Mouse (Mus musculus) neural tube, embryonic 13.5 days (tissue): ENCODE data around the gene Tmsb15b2. TPM values are rescaled to one million over a fixed set of nuclear protein-coding genes. Genes with fewer than 3 reads are reported as not detected.
"Not testable (repeated sequence)": the region's sequence is repeated elsewhere in the genome, so short reads cannot be mapped to it uniquely, and the experiment has no call there.

Experiments
- ATAC-seq: fragments of 200-750 bp; cut with Nextera tagmentation; 2 replicates; pipeline ENCODE4 v1.8.0; 2017; ENCODE audit warnings: low read depth, mild to moderate bottlenecking, moderate TSS enrichment, moderate library complexity
- H3K27ac ChIP-seq: fragments of 300-500 bp; sonication (generic); replicated peaks from 2 replicates; pipeline ENCODE4 v1.5.1; 2015; ENCODE audit warnings: moderate library complexity, mild to moderate bottlenecking, inconsistent platforms
- H3K27me3 ChIP-seq: fragments of 300-500 bp; sonication (generic); 2 replicates; pipeline ENCODE4 v1.6.1; 2015; ENCODE audit warnings: mild to moderate bottlenecking, inconsistent platforms
- H3K36me3 ChIP-seq: fragments of 300-500 bp; sonication (generic); 2 replicates; pipeline ENCODE4 v1.6.1; 2015; ENCODE audit warnings: mild to moderate bottlenecking, inconsistent platforms
- H3K4me1 ChIP-seq: fragments of 300-500 bp; sonication (generic); replicated peaks from 2 replicates; pipeline ENCODE4 v1.6.1; 2015; ENCODE audit warnings: inconsistent platforms
- H3K4me2 ChIP-seq: fragments of 300-500 bp; sonication (generic); 2 replicates; pipeline ENCODE4 v1.6.1; 2015; ENCODE audit warnings: inconsistent platforms, mild to moderate bottlenecking, moderate library complexity
- H3K4me3 ChIP-seq: fragments of 300-500 bp; sonication (generic); 2 replicates; pipeline ENCODE4 v1.5.1; 2015; ENCODE audit warnings: mild to moderate bottlenecking, inconsistent platforms
- H3K9ac ChIP-seq: fragments of 300-500 bp; sonication (generic); 2 replicates; pipeline ENCODE4 v1.6.1; 2015; ENCODE audit warnings: moderate library complexity, mild to moderate bottlenecking, inconsistent platforms
- H3K9me3 ChIP-seq: fragments of 300-500 bp; sonication (generic); 2 replicates; pipeline ENCODE4 v1.6.1; 2016; ENCODE audit warnings: inconsistent platforms
- WGBS: fragments of 180-500 bp; shearing (Covaris S2); methylation state at CpG from one replicate; pipeline ENCODE4 v1.1.7; 2015; 5-methylcytosine and 5-hydroxymethylcytosine counted together
- polyA plus RNA-seq: library from polyadenylated mRNA; unstranded; fragments of >200 nt; fragmentation: Nextera tagmentation; extraction: Ambion mirVana; gene quantifications from 2 replicates; pipeline ENCODE4 v1.2.1, GENCODE M21; 2015

Gene Tmsb15b2
- 122 and 129 TPM in 2 replicates for polyA plus RNA-seq

DNA sequence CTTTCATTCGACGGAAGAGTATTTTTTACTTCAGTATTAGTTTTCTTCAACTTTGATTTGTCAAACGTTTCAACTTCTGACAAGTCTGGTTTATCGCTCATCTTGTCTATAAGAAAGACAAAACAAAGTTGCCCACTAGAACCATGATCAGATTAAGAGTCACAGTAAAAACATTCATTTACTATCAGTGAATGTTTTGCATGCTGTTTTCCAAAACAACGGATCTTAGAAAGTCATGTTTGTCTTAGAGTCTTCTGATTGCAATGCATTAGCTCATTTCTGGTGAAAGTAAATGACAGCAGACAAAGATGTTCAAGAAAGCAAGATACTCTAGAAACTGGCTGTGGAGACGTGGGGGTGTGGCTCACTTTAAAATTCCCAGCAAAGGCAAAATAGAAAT lies at the start of gene Tmsb15b2:
TSS of gene Tmsb15b2 (minus strand) at position 101 of the 400 bp plus-strand sequence.
- peak within 1 kb of the TSS; percentile 58 for H3K4me2 ChIP-seq
- not testable (repeated sequence) for H3K27ac ChIP-seq, ATAC-seq, H3K9me3 ChIP-seq, H3K27me3 ChIP-seq, H3K36me3 ChIP-seq, H3K4me1 ChIP-seq
- H3K4me3 ChIP-seq = peak within 1 kb of the TSS; percentile 46
- 89% methylated on average over 6 of the region's 6 CpGs for WGBS
- H3K9ac ChIP-seq = peak within 1 kb of the TSS; percentile 65

DNA sequence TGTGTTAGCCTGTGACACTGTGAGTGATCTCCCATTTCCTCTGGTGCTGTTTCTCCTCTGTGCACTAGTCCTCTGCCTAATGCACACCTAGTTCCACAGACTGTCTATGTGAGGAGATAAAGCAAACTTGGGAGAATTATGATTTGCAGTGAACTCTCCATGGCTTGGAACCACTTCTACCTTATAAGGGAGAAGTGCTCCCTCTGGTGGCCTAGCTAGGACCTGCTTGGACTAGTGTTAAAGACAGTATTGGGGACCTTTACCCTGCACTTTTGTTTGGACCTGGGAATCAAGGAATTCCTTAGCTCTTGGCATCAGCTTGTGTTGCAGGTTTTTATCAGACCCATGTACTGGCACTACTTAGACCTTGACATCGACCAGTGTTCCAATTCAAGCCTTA lies 44.0 kb upstream of the Tmsb15b2 start:
- Histone ChIP-seq H3K4me2 (no peak overlapping the region), H3K4me3 (no peak overlapping the region), H3K9me3 (no peaks in the 10 kb centered on the region), H3K27ac (no peak overlapping the region), H3K27me3 (no peaks in the 10 kb centered on the region), H3K4me1 (no peaks in the 10 kb centered on the region), H3K36me3 (no peaks in the 10 kb centered on the region), H3K9ac (no peak overlapping the region)
- WGBS = 9% methylated on average over 1 of the region's 1 CpGs
- no peak for ATAC-seq

- Histone ChIP-seq H3K9me3 (no peaks in the 10 kb centered on the region), H3K4me2 (no peak overlapping the region), H3K27me3 (no peaks in the 10 kb centered on the region), H3K27ac (no peak overlapping the region), H3K4me1 (no peaks in the 10 kb centered on the region), H3K4me3 (no peak overlapping the region), H3K9ac (no peak overlapping the region), H3K36me3 (no peaks in the 10 kb centered on the region)
- 77% methylated on average over 1 of the region's 1 CpGs for WGBS
- ATAC-seq = no peak
These were observed 42.4 kb upstream of the Tmsb15b2 start for GRCm38 (mm10) chrX:137017668-137018067.

DNA sequence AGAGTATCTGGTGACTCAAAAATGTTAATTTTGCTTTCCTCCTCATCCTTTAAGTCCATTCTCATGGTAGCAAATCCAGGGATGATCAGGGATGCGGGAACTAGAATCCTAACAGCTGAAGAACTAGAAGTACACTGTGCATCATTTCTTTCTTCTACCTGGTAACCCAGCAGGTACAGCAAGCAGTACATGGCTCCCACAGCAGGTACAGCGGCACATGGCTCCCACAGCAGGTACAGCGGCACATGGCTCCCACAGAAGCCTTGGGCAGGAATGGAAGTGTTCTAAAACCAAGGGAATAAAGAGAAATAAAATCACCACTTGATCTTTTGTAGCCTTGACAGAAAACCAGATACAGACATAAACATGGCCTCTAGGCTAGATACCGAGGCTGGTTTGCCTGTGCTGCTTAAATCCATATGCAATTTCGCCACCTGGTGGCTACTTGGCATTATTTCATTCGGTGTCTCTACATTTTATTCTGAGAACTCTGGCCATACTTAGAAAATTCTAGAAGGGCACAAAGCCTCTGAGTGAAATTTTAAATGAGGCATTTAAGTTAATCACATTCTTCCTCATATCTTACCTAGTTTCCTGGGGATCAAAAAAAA lies 39.9 kb upstream of the Tmsb15b2 start:
- 53% methylated on average over 6 of the region's 6 CpGs for WGBS
- ATAC-seq = peak; percentile 67
- H3K4me3 ChIP-seq = no peak overlapping the region
- H3K4me2 ChIP-seq = no peak overlapping the region
- H3K27me3 ChIP-seq = no peaks in the 10 kb centered on the region
- no peaks in the 10 kb centered on the region for H3K4me1 ChIP-seq
- H3K9ac ChIP-seq = no peak overlapping the region
- no peaks in the 10 kb centered on the region for H3K9me3 ChIP-seq
- 0 out of 2 replicates have a peak, but pooled peaks cover 6% of the 10 kb centered on the region for H3K36me3 ChIP-seq
- no peak overlapping the region for H3K27ac ChIP-seq

GRCm38 (mm10) chrX:136996256-136996655 lies 21.0 kb upstream of the Tmsb15b2 start:
- no peaks in the 10 kb centered on the region; the same call in 1 of the 2 replicates for H3K27me3 ChIP-seq
- ATAC-seq = no peak
- 82% methylated on average over 2 of the region's 2 CpGs for WGBS

DNA sequence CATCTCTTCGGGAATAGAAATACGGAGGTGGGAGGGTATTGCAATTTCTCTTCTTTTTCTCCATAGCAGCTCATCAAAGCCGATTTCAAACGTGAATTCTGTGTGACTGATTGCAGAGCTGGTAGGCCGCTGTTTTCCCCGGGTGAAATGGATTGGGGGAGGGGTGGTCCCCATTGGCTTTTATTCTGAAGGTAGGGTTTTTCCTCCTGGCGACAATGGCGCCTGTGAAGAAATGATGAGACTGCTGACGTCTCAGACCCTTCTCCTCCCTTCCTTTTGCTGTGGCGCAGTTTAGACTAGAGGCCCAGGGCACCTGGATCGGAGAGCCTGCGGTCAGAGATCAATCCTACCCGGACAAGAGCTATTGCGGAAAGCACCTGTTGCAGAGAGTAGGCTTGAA lies 18.3 kb upstream of the Tmsb15b2 start:
- no peaks in the 10 kb centered on the region; the same call in 1 of the 2 replicates for H3K27me3 ChIP-seq
- 18% methylated on average over 14 of the region's 14 CpGs for WGBS
- peak; percentile 14; the same call in 1 of the 2 replicates for ATAC-seq
- peaks cover 17% of the 10 kb centered on the region for H3K4me1 ChIP-seq
- peak overlapping the region; percentile 60 for H3K4me2 ChIP-seq
- H3K27ac ChIP-seq = peak overlapping the region; percentile 92
- H3K9ac ChIP-seq = peak overlapping the region; percentile 74
- no peaks in the 10 kb centered on the region for H3K9me3 ChIP-seq
- no peaks in the 10 kb centered on the region for H3K36me3 ChIP-seq
- H3K4me3 ChIP-seq = peak overlapping the region; percentile 50

More at GRCm38 (mm10) chrX:136996256-136996655, 21.0 kb upstream of the Tmsb15b2 start:
- no peaks in the 10 kb centered on the region for H3K36me3 ChIP-seq
- H3K4me2 ChIP-seq = no peak overlapping the region
- peaks cover 17% of the 10 kb centered on the region for H3K4me1 ChIP-seq
- H3K9ac ChIP-seq = no peak overlapping the region
- no peak overlapping the region for H3K4me3 ChIP-seq
- no peaks in the 10 kb centered on the region for H3K9me3 ChIP-seq
- no peak overlapping the region for H3K27ac ChIP-seq

- H3K36me3 ChIP-seq = no peaks in the 10 kb centered on the region
- no peaks in the 10 kb centered on the region for H3K9me3 ChIP-seq
- WGBS = 19% methylated on average over 26 of the region's 26 CpGs
- H3K4me3 ChIP-seq = peak within 1 kb of the TSS; percentile 50
- H3K4me1 ChIP-seq = peaks cover 17% of the 10 kb centered on the region
- H3K4me2 ChIP-seq = peak within 1 kb of the TSS; percentile 60
- peak within 1 kb of the TSS; percentile 92 for H3K27ac ChIP-seq
- H3K27me3 ChIP-seq = no peaks in the 10 kb centered on the region; the same call in 1 of the 2 replicates
- ATAC-seq = peak; percentile 98
- peak within 1 kb of the TSS; percentile 74 for H3K9ac ChIP-seq
These were observed 17.8 kb upstream of the Tmsb15b2 start, which contains the start of gene Zcchc18 for GRCm38 (mm10) chrX:136992978-136993547. Zcchc18 (plus strand) TSS chrX:136993155.

DNA sequence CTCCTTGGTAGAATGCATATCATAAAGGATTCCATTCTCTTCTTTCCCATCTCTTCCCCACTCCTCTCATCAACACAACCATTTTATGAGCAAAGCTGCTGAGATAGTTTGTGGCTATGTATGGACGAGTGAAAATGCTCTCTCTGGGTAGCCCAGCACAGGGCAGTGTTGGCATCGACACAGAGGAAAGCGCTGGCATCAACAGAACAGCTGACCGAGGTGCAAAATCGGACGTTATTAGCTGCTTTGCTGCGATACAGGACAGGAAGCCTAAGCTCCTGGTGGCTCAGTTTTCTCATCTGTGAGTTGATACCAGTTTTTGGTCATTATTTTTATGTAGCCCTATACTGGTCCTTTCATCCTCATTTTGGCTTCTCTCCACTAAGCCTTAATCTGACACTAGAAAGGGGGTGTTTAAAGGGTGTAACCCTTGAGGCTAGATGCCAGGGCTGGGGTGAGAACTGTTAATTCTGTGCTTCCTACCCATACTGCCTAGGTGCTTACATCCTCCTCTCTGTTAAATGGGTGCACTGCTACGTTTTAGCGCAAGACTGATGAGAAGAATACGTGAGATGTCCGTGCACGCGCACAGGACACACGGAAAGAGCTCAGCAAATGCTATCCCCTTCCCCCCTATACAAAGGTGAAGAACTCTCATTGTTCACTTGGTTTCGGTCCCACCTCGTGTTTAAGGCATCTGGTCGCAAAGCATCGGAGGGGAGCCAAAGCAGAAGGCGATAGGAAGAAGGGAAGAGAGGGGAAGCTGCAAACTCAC lies 17.1 kb upstream of the Tmsb15b2 start:
- Histone ChIP-seq H3K4me3 (peak overlapping the region; percentile 50), H3K9me3 (no peaks in the 10 kb centered on the region), H3K36me3 (no peaks in the 10 kb centered on the region), H3K27me3 (no peaks in the 10 kb centered on the region; the same call in 1 of the 2 replicates), H3K9ac (peak overlapping the region; percentile 74), H3K27ac (peak overlapping the region; percentile 92), H3K4me1 (peaks cover 17% of the 10 kb centered on the region), H3K4me2 (peak overlapping the region; percentile 60)
- peak; percentile 72 for ATAC-seq
- WGBS = 25% methylated on average over 19 of the region's 19 CpGs

DNA sequence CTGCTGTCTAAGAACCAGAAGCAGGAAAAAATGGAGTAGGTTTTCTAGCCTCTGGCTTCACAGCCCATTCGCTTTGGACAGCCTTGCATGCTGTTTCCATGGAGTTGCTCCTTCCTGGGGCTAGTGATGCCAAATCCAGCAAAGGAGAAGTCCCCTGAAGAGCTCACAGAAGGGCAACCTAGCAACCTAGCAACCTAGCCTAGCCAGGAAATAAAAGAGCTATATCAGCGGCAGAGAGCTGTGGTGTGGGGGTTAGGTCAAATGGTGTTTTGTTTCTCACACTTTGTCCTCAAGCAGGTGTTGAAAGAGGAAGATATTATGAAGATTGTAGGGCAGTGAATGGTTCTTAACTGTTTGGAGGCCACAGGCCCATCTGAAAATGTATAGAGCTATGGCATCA lies 16.0 kb upstream of the Tmsb15b2 start:
- no peak for ATAC-seq
- H3K4me3 ChIP-seq = no peak overlapping the region

GRCm38 (mm10) chrX:136986039-136986438 lies 10.7 kb upstream of the Tmsb15b2 start:
- no peak overlapping the region for H3K27ac ChIP-seq
- H3K27me3 ChIP-seq = no peaks in the 10 kb centered on the region
- H3K9ac ChIP-seq = no peak overlapping the region
- no peaks in the 10 kb centered on the region for H3K9me3 ChIP-seq
- H3K4me3 ChIP-seq = no peak overlapping the region
- ATAC-seq = no peak
- H3K4me1 ChIP-seq = no peaks in the 10 kb centered on the region
- H3K4me2 ChIP-seq = no peak overlapping the region
- no peaks in the 10 kb centered on the region for H3K36me3 ChIP-seq

More for the DNA sequence above, 16.0 kb upstream of the Tmsb15b2 start:
- Histone ChIP-seq H3K9ac (no peak overlapping the region), H3K27ac (no peak overlapping the region), H3K36me3 (no peaks in the 10 kb centered on the region), H3K4me2 (peak overlapping the region; percentile 60), H3K27me3 (no peaks in the 10 kb centered on the region; the same call in 1 of the 2 replicates), H3K9me3 (no peaks in the 10 kb centered on the region), H3K4me1 (peaks cover 17% of the 10 kb centered on the region)
- WGBS = 56% methylated on average over 2 of the region's 2 CpGs

- no peak overlapping the region for H3K4me2 ChIP-seq
- no peak for ATAC-seq
- H3K9me3 ChIP-seq = no peaks in the 10 kb centered on the region
- no peaks in the 10 kb centered on the region for H3K36me3 ChIP-seq
- H3K27ac ChIP-seq = no peak overlapping the region
- H3K27me3 ChIP-seq = no peaks in the 10 kb centered on the region
- H3K9ac ChIP-seq = no peak overlapping the region
- no peaks in the 10 kb centered on the region for H3K4me1 ChIP-seq
- no peak overlapping the region for H3K4me3 ChIP-seq
These were observed 3.3 kb upstream of the Tmsb15b2 start for GRCm38 (mm10) chrX:136978616-136979015.

DNA sequence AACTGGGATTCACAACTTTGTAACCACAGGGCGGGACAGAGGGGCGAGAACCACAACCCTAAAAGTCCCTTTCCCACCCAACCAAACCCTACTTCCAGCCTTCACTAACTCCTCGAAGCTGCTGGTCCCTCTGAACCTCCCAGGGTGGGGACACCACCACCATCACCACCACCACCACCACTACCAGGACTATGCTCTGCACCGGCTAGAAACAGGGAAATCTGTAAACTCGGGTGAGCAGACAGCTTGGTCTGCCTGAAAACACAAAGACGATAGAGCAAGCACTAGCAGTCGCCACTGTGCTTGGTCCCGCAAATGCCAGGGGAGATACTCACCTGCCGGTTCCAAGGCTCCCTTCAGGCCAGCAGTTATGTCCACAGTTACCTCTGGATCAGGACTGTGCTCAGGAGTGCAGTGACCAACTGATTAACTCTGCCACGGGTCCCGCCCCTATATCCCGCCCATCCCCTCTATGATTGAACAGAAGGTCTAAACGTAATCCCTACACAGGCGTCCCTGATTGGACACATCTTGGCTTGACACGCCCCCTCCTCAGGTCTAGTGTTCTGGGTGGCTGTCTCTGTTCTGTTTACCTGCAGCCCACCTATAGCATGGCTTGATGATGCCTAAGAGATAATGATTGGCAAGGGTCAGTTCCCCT lies 1.3 kb upstream of the Tmsb15b2 start, which contains the start of the genes Tmsb15l and Tmsb15b1:
TSS of gene Tmsb15l (minus strand) at position 446 of the 661 bp plus-strand sequence.
TSS of gene Tmsb15b1 (minus strand) at position 451 of the 661 bp plus-strand sequence.
- Histone ChIP-seq H3K27me3 (no peaks in the 10 kb centered on the region), H3K27ac (no peak within 1 kb of the TSS), H3K4me3 (peak within 1 kb of the TSS; percentile 46), H3K4me2 (peak within 1 kb of the TSS; percentile 58), H3K9ac (peak within 1 kb of the TSS; percentile 65), H3K4me1 (no peaks in the 10 kb centered on the region), H3K9me3 (no peaks in the 10 kb centered on the region), H3K36me3 (no peaks in the 10 kb centered on the region)
- peak; percentile 100 for ATAC-seq
- WGBS = 36% methylated on average over 15 of the region's 15 CpGs
